Mouse (Mus musculus): ENCODE data around the gene Gm9945. TPM values are rescaled to one million over a fixed set of nuclear protein-coding genes. Genes with fewer than 3 reads are reported as not detected.

The Gm9945 gene
- polyA plus RNA-seq, 1 experiment from 2014 or later, result not detected

- Histone ChIP-seq H3K4me2 (replicated peaks; ENCODE audit: low read depth, low read length) (no peak overlapping the region), H3K4me1 (ENCODE audit: control insufficient read depth, insufficient read depth, low read length) (0 out of 2 replicates have a peak, but pooled peaks cover 4% of the 10 kb centered on the region), H3K4me3 (ENCODE audit: low read length) (no peak overlapping the region), H3K9me3 (ENCODE audit: control insufficient read depth, low read length) (no peaks in the 10 kb centered on the region), H3K27me3 (ENCODE audit: control insufficient read depth, insufficient read depth, low read length) (no peaks in the 10 kb centered on the region), H3K27ac (ENCODE audit: low read depth, low read length) (no peak overlapping the region), H3K36me3 (ENCODE audit: control insufficient read depth, insufficient read depth, low read length) (no peaks in the 10 kb centered on the region), H3K9ac (ENCODE audit: low read depth, low read length) (no peak overlapping the region)
- ATAC-seq (ENCODE audit: low FRiP score, low TSS enrichment), result no peak
- 94% methylated on average over 3 of the region's 3 CpGs for WGBS
Observed at GRCm38 (mm10) chr11:53522362-53522761, 42.4 kb downstream of the Gm9945 start.

GRCm38 (mm10) chr11:53522930-53523329, 43.0 kb downstream of the Gm9945 start:
- Histone ChIP-seq H3K27ac (ENCODE audit: low read depth, low read length) (no peak overlapping the region), H3K9me3 (ENCODE audit: control insufficient read depth, low read length) (no peaks in the 10 kb centered on the region), H3K4me1 (ENCODE audit: control insufficient read depth, insufficient read depth, low read length) (0 out of 2 replicates have a peak, but pooled peaks cover 4% of the 10 kb centered on the region), H3K36me3 (ENCODE audit: control insufficient read depth, insufficient read depth, low read length) (no peaks in the 10 kb centered on the region), H3K4me3 (ENCODE audit: low read length) (no peak overlapping the region), H3K27me3 (ENCODE audit: control insufficient read depth, insufficient read depth, low read length) (no peaks in the 10 kb centered on the region), H3K9ac (ENCODE audit: low read depth, low read length) (no peak overlapping the region), H3K4me2 (replicated peaks; ENCODE audit: low read depth, low read length) (no peak overlapping the region)
- WGBS, result 28% methylated on average over 9 of the region's 9 CpGs
- no peak for ATAC-seq (ENCODE audit: low FRiP score, low TSS enrichment)

GRCm38 (mm10) chr11:53523545-53524405, 43.8 kb downstream of the Gm9945 start:
- Histone ChIP-seq H3K27ac (ENCODE audit: low read depth, low read length) (no peak overlapping the region), H3K9me3 (ENCODE audit: control insufficient read depth, low read length) (no peaks in the 10 kb centered on the region)

DNA sequence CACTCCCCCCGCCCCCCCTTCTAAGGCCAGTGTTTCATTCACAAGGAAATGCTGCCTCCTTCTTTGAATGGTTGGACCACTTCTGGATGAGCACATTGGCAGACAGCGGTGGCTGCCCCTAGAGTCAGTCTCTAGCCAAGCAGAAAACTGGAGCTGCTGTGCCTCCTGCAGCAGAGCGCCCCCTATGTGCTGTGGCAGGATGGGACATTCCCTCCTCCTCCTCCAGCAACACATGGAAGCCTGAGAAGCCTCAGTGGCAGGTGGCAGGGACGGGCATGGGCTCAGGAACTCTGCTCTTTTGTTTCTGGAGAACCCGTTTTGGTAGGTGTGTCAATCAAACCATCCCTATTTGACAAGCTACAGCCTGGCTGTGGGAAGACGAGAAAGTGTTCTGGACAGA, 44.9 kb downstream of the Gm9945 start:
- no peak overlapping the region for H3K9ac ChIP-seq (ENCODE audit: low read depth, low read length)
- H3K4me2 ChIP-seq (replicated peaks; ENCODE audit: low read depth, low read length), result no peak overlapping the region
- H3K9me3 ChIP-seq (ENCODE audit: control insufficient read depth, low read length), result no peaks in the 10 kb centered on the region
- H3K36me3 ChIP-seq (ENCODE audit: control insufficient read depth, insufficient read depth, low read length), result no peaks in the 10 kb centered on the region
- no peak overlapping the region for H3K4me3 ChIP-seq (ENCODE audit: low read length)
- no peak overlapping the region for H3K27ac ChIP-seq (ENCODE audit: low read depth, low read length)
- 77% methylated on average over 6 of the region's 6 CpGs for WGBS
- 0 out of 2 replicates have a peak, but pooled peaks cover 4% of the 10 kb centered on the region for H3K4me1 ChIP-seq (ENCODE audit: control insufficient read depth, insufficient read depth, low read length)
- ATAC-seq (ENCODE audit: low FRiP score, low TSS enrichment), result no peak
- no peaks in the 10 kb centered on the region for H3K27me3 ChIP-seq (ENCODE audit: control insufficient read depth, insufficient read depth, low read length)

More at GRCm38 (mm10) chr11:53523545-53524405, 43.8 kb downstream of the Gm9945 start:
- no peak for ATAC-seq (ENCODE audit: low FRiP score, low TSS enrichment)
- 67% methylated on average over 14 of the region's 14 CpGs for WGBS
- H3K4me2 ChIP-seq (replicated peaks; ENCODE audit: low read depth, low read length), result no peak overlapping the region
- no peak overlapping the region for H3K9ac ChIP-seq (ENCODE audit: low read depth, low read length)
- H3K36me3 ChIP-seq (ENCODE audit: control insufficient read depth, insufficient read depth, low read length), result no peaks in the 10 kb centered on the region
- H3K27me3 ChIP-seq (ENCODE audit: control insufficient read depth, insufficient read depth, low read length), result no peaks in the 10 kb centered on the region
- no peak overlapping the region for H3K4me3 ChIP-seq (ENCODE audit: low read length)
- H3K4me1 ChIP-seq (ENCODE audit: control insufficient read depth, insufficient read depth, low read length), result 0 out of 2 replicates have a peak, but pooled peaks cover 4% of the 10 kb centered on the region

DNA sequence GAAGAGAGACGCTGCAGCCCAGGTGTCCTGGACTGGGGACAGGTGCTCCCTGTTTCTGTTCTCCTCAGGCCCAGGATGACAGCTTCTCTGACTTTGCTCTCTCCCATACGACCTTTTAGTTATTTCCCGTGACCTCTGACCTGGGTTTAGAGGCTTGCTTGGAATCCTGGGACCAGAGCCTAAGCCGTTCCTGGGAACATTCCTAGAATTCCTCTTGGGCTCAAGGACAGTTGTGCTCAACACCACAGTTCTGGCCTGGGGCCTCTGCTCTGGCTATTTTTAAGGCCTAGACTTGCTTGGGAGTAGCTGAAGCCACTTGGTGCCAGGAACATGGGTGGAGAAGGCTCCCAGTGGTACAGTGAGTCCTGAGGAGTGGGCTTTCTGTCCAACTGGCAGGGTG, 45.5 kb downstream of the Gm9945 start:
- Histone ChIP-seq H3K9ac (ENCODE audit: low read depth, low read length) (no peak overlapping the region), H3K27me3 (ENCODE audit: control insufficient read depth, insufficient read depth, low read length) (no peaks in the 10 kb centered on the region)

DNA sequence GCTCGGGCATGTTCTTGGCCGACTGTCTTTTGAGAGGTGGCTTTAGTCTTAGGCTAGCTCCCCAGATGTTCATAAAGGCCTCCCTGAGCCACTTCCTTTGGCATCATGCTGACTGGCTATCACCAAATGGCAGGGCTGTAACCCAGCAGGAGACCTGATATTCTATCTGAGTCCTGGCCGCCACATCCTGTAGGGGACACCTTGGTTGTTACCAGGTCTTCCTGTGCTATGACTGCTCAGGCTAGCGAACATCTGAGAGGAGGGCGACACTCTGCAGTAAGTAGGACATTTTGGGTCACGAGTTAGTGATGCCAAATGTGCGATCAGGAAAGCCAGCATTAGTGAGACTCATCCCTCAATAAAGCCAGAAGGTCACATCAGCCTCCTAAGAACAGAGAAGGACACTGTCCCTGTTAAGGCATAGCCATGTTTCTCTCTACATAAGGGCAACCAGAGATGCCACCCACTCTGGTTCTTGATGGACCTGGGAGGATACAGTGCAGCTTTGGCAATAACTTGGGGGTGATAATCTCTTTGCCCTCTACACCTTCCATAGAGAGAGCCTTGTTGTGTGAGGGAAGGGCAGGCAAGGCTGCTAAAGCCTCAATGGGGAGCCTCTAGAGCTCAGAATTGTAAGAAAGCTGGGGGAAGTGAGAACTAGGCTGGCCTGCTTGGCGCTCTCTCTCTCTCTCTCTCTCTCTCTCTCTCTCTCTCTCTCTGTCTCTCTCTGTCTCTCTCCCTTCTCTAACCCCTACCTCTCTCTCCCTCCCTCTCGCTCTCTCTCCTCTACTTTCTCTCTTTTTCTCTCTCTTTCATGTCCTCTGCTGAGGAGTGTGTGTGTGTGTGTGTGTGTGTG, 48.7 kb downstream of the Gm9945 start:
- Histone ChIP-seq H3K9me3 (ENCODE audit: control insufficient read depth, low read length) (no peaks in the 10 kb centered on the region), H3K27me3 (ENCODE audit: control insufficient read depth, insufficient read depth, low read length) (no peaks in the 10 kb centered on the region), H3K4me2 (replicated peaks; ENCODE audit: low read depth, low read length) (no peak overlapping the region), H3K4me3 (ENCODE audit: low read length) (no peak overlapping the region), H3K9ac (ENCODE audit: low read depth, low read length) (no peak overlapping the region), H3K27ac (ENCODE audit: low read depth, low read length) (no peak overlapping the region), H3K4me1 (ENCODE audit: control insufficient read depth, insufficient read depth, low read length) (no peaks in the 10 kb centered on the region), H3K36me3 (ENCODE audit: control insufficient read depth, insufficient read depth, low read length) (0 out of 2 replicates have a peak, but pooled peaks cover 2% of the 10 kb centered on the region)
- WGBS, result 56% methylated on average over 9 of the region's 9 CpGs
- ATAC-seq (ENCODE audit: low FRiP score, low TSS enrichment), result no peak

More for the DNA sequence above, 45.5 kb downstream of the Gm9945 start:
- Histone ChIP-seq H3K27ac (ENCODE audit: low read depth, low read length) (no peak overlapping the region), H3K36me3 (ENCODE audit: control insufficient read depth, insufficient read depth, low read length) (no peaks in the 10 kb centered on the region), H3K4me3 (ENCODE audit: low read length) (no peak overlapping the region), H3K4me1 (ENCODE audit: control insufficient read depth, insufficient read depth, low read length) (0 out of 2 replicates have a peak, but pooled peaks cover 4% of the 10 kb centered on the region), H3K4me2 (replicated peaks; ENCODE audit: low read depth, low read length) (no peak overlapping the region), H3K9me3 (ENCODE audit: control insufficient read depth, low read length) (no peaks in the 10 kb centered on the region)
- WGBS, result 51% methylated on average over 4 of the region's 4 CpGs
- ATAC-seq (ENCODE audit: low FRiP score, low TSS enrichment), result no peak

DNA sequence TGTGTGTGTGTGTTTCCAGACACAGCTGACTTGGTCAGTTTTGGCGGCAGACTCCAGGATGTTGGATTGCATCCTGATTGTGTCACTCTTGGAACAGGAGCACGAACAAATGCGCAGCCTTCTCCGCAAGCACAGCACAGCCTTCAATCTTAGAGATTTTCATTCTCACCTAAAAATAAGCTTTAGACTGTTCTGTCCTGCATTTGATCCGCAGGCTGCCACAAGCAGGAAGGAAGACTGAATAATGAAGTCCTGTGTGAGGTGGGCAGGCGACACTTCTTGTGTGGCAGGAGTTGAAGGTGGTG, 49.2 kb downstream of the Gm9945 start:
- ATAC-seq (ENCODE audit: low FRiP score, low TSS enrichment), result no peak
- Histone ChIP-seq H3K9me3 (ENCODE audit: control insufficient read depth, low read length) (no peaks in the 10 kb centered on the region), H3K4me3 (ENCODE audit: low read length) (no peak overlapping the region), H3K9ac (ENCODE audit: low read depth, low read length) (no peak overlapping the region), H3K27ac (ENCODE audit: low read depth, low read length) (no peak overlapping the region), H3K4me2 (replicated peaks; ENCODE audit: low read depth, low read length) (no peak overlapping the region), H3K27me3 (ENCODE audit: control insufficient read depth, insufficient read depth, low read length) (no peaks in the 10 kb centered on the region), H3K4me1 (ENCODE audit: control insufficient read depth, insufficient read depth, low read length) (no peaks in the 10 kb centered on the region), H3K36me3 (ENCODE audit: control insufficient read depth, insufficient read depth, low read length) (peaks cover 6% of the 10 kb centered on the region)
- WGBS, result 58% methylated on average over 6 of the region's 6 CpGs

DNA sequence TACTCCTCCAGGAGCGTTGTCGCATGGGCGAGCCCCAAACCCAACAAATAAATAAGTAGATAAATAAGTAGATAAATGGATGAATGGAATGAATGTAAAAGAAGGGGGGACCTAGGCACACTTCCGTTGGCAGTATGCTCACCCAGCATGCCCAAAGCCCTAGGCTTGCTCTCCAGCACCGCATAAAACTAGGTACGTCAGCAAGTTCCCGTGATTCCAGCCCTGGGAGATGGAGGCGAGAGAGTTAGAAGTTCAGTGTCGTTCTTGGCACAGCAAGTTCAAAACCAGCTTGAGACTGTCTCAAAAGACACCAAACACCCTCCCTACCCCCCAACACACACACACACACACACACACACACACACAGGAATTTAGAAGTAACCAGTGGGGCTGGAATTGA, 50.0 kb downstream of the Gm9945 start:
- ATAC-seq (ENCODE audit: low FRiP score, low TSS enrichment), result no peak

More for the DNA sequence above, 50.0 kb downstream of the Gm9945 start:
- Histone ChIP-seq H3K27me3 (ENCODE audit: control insufficient read depth, insufficient read depth, low read length) (no peaks in the 10 kb centered on the region), H3K9me3 (ENCODE audit: control insufficient read depth, low read length) (no peaks in the 10 kb centered on the region), H3K9ac (ENCODE audit: low read depth, low read length) (no peak overlapping the region), H3K27ac (ENCODE audit: low read depth, low read length) (no peak overlapping the region), H3K4me3 (ENCODE audit: low read length) (no peak overlapping the region), H3K4me1 (ENCODE audit: control insufficient read depth, insufficient read depth, low read length) (no peaks in the 10 kb centered on the region), H3K36me3 (ENCODE audit: control insufficient read depth, insufficient read depth, low read length) (peaks cover 14% of the 10 kb centered on the region), H3K4me2 (replicated peaks; ENCODE audit: low read depth, low read length) (no peak overlapping the region)
- WGBS, result 82% methylated on average over 9 of the region's 9 CpGs

Data from kidney, embryonic 14.5 days (tissue).